Mouse (Mus musculus) stomach, postnatal 0 days (tissue): ENCODE results near the gene Rin1.

Experiments used
- CTCF ChIP-seq: IDR thresholded peaks from 2 replicates; pipeline ENCODE4 v1.5.1; 2016; ENCODE audit warnings: antibody characterized with exemption, low read depth, mild to moderate bottlenecking, moderate library complexity
- EP300 ChIP-seq: optimal IDR thresholded peaks from 2 replicates; pipeline ENCODE3; 2016; ENCODE audit warnings: antibody characterized with exemption

DNA sequence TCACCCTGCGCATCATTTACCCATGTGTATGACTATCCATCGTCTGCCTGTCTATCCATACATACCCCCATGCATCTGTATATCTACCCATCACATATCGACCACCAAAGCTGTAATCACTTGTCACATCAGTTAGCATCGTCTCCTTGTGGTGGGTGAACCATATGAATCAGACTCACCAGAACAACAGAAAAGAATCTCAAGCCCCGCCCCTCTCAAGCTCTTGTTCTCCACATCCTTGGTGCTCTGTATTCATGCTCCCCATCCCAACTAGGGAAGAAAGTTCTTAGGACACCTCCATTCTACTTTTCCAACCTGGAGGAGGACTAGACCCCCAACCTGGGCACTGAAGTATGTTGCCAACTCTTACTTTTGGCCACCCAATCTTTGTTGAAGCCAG lies 11.8 kb downstream of the Rin1 start:
- no peak for TF ChIP-seq CTCF
- TF ChIP-seq EP300: no peak
